Mouse (Mus musculus) erythroblast, adult 5-6 weeks (primary cell): ENCODE measurements around the gene Ube2r2. TPM values are rescaled to one million over a fixed set of nuclear protein-coding genes. Genes with fewer than 3 reads are reported as not detected.
A peak's percentile ranks its signal among the peaks of the same experiment; 100 is the strongest.

Experiments
- ATAC-seq: replicated peaks from 2 replicates; pipeline ENCODE4 v1.8.0; 2016; ENCODE audit warnings: moderate number of reproducible peaks, mild to moderate bottlenecking, moderate TSS enrichment, inconsistent platforms; ENCODE audit not compliant: poor library complexity, low FRiP score, severe bottlenecking
- total RNA-seq, 2 experiments: library from RNA; stranded (forward) in 1 of 2; stranded (reverse) in 1 of 2; fragments of 150-400 nt in 1 of 2; fragments of 200-764, 138-1000 nt in 1 of 2; gene quantifications; 2 replicates each; pipeline versions ENCODE4 v1.2.3 to v1.2.4; 2015 to 2017; ENCODE audit warnings: low replicate concordance in 2 of 2

The Ube2r2 gene
- total RNA-seq, 2 experiments from 2014 or later: 229 to 275 TPM

DNA sequence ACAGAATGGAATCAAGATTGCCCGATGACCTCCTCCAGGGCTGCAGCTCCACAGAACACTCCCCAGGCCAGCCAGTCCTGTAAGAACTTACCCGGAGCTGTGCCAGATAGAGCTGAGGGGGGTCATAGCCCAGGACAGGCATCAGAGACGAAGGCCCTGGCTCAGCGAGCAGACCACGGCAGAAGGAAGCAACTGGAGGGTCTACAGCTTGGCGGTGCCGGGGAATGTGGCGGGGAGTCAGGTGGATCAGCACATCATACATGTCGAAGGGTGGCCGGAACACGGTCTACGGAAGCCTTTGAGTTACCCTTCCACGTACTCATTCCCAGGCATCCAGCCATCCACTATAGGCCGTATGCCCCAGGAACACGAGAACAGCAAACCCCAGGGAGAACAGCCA lies 19.8 kb upstream of the Ube2r2 start:
- no peak for ATAC-seq

DNA sequence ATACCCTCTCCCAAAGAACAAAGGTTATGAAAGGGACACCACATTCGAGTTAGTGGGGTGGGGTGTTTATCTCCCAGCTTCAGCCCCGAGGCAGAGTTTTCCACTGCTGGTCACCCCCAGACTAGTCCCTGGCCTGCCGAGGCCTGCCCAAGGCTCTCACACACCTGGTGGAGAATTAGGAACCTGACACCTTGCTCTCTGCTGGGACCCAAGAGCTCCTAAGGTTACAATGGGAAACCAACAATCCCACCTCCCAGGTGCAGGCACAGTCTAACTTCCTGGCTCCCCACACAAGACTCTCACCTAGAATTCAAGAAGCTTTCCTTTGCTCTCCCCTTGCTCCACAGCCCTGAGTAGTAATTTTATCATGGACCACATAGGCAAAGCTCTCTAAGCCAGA lies 18.7 kb upstream of the Ube2r2 start:
- no peak for ATAC-seq

DNA sequence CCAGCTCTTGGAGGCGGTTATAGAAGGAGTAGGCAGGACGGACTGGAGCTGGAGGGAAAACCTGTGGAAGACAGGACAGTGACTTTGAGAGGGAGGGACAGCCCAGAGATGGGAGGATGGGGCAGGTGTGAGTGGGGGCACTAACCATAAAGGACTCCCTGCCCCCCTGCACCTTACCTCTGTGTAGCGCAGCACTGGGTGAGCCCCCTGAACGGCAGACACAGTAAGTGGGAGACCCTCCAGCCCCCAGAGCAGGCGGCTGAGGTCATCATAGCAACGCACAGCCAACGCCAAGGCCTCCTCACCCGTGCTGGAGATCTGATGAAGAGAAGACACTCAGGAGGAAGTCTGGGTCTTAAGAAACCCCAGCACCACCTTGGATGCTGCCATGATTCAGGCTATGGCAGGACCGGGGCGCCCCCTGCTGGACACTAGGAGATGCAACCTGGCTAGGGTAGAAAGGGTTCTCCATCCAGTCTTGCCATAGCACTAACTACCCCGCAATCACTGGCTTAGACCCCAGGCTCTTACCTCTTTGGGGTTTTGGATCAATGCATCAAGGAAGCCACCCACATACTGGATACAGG lies 16.7 kb upstream of the Ube2r2 start:
- ATAC-seq: peak; percentile 62

DNA sequence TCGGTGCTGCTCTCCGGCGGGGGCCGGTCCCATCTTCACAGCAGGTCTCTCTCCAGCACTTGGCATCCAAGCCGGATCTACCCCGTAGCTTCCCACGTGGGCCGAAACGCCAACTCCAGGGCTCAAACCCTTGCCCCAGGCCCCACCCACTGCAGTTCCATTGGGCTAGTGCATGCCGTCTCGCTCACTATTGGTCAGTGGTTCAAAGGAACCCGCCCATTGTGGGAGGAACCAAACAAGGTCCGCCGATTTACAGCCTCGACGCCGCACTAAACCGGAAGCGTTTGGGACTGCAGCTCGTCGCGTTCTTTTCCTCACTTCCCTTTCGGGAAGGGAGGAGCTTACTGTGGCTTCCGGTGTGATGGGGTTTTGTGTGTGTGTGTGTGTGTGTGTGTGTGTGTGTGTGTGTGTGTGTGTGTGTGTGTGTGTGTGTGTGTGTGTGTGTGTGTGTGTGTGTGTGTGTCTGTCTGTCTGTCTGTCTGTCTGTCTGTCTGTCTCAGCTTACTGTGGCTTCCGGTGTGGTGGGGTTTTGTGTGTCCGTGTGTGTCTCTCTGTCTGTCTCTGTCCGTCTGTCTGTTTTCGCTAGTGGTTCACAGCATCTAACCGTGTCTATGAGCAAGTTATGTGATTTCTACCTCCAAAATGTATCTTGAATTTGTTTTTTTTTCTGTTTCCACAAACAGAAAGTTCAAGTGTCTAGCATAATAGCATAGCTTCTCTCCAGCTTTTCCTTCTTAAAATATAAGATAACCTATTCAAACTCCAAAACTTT lies 11.2 kb upstream of the Ube2r2 start, which contains the start of gene Nol6:
Nol6 (minus strand) TSS at position 276 of the 772 bp plus-strand sequence.
- peak; percentile 97 for ATAC-seq

DNA sequence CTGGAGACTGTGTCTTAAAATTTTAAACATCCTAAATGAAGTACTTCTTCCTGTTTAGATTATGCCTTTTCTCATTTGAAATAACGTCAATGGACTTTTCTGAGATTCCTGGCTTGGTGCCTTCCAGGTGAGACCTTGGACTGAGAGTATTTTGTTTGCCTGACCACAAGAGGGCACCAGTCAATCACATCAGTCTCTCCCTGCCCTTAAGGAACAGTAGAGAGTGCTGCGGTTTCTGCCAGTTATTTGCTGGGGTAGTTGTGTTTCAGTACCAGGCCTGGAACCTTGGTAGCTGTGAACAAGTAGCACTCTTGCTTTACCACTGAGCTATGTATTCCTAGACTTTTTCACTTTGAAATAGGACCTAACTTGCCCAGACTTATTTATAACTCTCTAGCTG lies 6.1 kb upstream of the Ube2r2 start:
- peak; percentile 68 for ATAC-seq

DNA sequence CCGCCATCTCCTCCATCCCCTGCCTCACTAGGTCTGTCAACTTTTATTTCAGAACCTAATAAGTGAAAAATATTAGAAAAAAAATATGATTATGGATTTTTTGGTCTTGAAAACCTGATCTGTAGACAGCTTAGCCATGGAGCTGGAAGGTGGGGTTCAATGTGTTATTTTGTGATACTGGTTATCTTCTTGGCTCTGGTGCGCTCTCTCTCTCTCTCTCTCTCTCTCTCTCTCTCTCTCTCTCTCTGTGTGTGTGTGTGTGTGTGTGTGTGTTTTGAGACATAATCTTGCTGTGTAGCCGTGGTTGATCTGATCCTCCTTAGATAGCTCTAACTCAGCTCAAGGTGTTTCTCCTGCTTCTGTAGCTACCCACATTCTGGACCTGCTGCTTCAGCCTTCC lies 5.7 kb upstream of the Ube2r2 start:
- peak; percentile 64 for ATAC-seq

DNA sequence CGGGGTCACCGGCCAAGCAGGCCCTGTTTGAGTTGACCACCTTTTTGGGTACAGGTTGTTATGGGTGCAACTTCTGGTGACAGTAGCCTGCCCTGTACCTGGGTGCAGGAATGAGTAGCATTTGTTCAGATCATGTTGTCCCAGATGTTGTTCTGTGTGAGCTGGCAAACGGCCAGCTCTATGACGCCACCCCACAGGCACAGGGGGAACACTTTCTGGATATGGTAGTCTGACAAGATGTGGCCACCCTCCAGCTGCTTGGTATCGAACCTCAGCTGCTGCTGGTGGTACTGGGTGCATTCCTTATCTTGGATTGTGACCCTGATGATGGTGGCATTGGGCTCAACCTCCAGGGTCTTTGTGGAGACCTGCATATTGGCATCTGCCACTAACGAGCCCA lies 3.1 kb upstream of the Ube2r2 start:
- peak; percentile 27 for ATAC-seq

DNA sequence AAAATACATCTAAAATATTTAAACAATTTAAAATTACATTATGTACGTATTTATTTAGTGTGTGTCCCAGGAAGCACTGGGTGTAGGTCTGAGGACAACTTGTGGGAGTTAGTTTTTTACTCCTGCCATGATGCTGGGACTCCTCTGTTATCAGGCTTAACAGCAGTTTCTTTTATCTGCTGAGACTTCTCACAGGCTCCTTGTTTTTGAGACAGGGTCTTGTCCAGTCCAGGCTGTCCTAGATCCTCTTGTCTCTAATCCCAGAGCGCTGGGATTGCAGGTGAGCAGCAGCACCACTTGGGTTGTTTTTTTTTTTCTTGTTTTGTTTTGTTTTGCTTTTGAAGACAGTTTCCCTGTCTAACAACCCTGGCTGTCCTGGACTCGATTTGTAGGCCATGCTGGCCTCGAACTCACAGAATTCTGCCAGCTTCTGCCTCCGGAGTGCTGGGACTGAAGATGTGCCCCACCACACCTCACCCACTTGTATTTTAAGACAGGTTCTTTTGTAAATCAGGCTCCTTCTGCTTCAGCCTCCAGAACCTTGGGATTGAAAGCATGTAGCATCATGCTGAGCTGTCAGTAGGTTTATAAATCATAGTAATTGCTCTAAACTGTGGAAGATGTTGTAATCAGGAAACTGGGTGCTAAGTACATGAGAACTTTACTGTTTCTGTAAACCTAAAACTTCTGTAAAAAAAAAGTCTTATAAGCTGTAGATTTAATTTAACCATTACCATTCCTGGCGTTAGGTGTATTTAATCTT lies 1.8 kb upstream of the Ube2r2 start:
- ATAC-seq: peak; percentile 29

DNA sequence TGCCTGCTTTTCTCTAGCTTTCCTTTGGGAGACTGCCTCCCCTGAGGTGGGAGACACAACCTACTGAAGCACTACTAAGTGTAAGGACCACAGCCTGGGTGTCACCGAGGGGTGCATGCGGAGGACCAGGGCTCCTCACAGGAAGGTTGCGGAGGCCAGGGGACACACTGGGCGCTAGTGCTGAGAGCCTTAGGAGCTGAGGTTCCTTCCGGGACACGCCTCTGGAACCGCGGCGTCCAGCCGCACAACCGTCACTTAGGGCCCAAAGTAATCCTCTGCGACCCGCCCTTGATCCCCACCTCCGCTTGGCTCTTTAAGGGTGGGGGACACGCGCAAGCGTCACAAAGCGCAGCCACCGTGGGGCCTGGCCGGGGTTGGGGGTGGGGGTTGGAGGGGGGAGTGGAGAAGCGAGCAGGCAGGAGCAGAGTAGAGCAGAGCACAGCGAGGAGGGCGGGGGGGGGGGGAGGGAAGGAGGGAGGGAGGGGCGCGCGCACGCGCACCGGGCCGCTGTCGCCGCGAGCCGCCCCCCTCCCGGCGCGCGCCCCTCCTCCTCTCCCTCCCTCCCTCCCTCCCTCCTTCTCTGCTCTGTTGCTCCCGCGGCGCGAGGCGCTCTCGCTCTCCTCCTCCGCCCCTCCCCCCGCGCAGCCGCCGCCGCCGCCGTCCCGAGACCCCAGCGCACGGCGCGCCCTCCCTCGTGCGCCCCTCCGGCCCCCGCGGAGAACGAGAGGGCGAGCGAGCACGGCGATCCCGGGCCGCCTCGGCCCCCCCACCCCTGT lies 420 bp upstream of the Ube2r2 start:
- peak; percentile 42 for ATAC-seq

DNA sequence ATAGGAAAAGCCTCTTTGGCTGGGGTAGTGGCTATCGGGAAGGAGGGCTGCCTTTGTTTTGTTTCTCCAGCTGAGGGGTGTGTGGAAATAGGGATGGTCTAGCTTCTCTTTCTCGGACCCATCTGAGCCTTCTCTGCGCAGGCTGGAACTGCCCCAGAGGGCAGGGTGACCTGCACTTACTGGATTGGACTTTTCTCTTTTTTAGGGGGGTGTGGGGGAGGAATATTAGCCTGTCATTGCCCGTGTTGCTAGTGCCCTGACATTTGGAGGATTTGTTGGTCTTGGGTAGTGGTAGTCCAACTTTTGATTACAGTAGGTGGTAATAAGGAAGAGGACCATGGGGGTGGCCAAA lies 887 bp downstream of the Ube2r2 start:
- peak; percentile 34 for ATAC-seq

DNA sequence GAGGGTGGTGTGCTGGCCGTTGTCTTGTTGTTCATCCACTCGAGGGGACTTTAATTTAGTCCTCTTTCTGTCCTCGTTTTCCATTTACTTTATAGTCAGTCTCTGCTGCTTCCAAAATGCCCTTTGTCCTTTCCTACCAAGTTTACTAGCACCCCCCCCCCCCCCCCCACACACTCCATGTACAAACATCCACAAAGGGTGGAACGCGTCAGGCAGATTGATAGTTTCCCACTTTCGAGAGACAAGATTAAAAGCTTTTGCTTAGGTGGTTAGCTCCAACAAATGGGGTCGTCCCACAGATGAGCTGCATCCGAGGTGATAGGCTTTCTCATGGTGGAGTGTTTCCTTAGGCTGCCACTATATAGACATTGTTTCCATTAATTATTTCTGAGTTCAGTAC lies 1.3 kb downstream of the Ube2r2 start:
- ATAC-seq: no peak

DNA sequence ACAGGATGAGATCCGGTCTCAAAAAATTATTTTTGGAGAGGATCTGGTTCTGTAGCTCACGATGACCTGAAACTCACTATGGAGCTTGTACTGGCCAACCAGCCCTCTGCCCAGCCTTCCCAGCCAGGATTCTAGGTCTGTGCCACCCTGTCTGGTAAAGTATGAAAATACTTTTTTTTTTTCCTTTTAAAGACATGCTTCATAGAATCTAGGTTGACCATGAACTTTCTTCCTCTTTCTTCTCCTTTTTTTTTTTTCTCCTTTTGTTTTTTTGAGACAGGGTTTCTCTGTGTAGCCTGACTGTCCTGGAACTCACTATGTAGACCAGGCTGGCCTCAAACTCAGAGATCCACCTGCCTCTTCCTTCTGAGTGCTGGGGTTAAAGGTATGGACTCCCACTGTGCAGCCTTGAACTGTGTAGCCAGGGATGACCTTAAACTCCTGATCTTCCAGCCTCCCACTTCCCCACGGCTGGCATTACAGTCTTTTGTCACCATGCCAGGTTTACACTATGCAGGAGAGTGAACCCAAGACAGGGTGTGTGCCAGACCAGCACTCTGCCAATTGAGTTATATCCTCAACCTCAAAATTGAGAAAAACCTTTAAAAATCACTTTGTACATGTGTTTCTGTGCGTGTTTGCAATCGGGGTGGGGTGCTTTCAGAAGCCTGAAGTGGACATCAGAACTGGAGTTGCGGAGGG lies 4.8 kb downstream of the Ube2r2 start:
- no peak for ATAC-seq

DNA sequence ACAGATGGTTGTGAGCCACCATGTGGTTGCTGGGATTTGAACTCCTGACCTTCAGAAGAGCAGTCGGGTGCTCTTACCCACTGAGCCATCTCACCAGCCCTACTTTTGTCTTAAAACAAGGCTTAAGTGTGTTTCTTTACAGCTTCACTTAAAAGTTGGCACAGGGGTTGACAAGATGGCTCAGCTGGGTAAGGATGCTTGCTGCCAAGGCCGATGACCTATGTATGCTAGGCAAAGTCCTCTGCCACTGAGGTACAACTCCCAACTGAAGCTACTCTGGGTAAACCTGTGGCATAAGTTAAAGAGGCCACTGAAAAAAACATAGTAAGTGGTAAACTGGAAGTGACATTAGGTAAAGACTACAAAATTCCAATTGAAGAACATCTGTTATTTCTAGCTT lies 7.1 kb downstream of the Ube2r2 start:
- ATAC-seq: no peak

DNA sequence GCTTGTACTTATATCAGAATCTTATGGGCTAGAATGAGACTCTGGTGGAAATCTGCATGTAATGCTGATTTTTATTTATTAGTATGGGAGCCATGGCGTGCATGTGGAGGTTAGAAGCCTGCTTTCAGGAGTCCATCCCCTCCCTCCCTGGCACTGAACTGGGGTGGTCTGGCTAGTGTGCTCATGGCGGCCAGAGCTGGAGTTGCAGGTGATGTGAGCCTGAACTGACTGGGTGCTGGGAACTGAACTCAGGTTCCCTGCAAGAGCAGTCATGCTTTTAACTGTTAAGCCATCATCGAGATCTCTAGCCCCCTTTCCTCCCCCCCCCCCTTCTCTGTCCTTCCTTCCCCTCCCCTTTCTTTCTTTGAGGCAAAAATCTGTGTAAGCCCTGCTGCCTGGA lies 14.3 kb downstream of the Ube2r2 start:
- ATAC-seq: no peak

DNA sequence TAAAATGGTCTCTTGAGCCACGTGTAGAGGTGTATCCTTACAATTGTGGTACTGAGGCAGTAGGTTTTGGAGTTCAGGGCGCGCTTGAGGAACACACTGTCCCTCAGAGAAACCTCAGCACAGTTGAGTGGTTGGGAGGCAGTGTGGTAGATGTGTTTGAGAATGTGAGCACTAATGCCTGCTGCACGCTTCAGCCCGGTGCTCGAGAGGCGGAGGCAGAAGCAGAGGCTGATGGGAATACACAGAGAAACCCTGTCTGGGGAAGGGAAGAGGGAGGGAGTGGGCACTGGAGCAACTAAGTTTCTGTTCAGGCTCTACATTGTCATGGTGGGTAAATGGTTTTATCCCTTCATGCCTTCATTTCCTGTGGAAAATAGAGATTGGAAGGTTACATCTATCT lies 15.6 kb downstream of the Ube2r2 start:
- no peak for ATAC-seq

DNA sequence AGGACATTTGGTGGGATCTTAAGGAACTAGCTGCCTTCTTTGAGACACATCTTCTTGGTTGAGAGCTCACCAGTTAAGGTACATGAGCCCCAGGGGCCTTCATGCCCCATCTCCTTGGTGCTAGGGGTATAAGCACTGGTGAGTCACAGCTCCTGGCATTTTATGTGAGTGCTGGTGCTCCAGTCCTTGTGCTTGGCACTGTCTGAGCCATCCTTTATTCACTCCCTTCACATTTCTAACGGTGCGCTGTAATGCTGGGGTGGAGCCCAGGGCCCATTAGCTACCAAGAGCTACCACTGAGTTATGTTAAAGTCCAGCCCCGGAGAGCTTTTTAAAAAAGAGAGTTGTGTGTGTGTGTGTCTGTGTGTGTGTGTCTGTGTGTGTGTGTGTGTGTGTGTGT lies 17.6 kb downstream of the Ube2r2 start:
- ATAC-seq: peak; percentile 37

DNA sequence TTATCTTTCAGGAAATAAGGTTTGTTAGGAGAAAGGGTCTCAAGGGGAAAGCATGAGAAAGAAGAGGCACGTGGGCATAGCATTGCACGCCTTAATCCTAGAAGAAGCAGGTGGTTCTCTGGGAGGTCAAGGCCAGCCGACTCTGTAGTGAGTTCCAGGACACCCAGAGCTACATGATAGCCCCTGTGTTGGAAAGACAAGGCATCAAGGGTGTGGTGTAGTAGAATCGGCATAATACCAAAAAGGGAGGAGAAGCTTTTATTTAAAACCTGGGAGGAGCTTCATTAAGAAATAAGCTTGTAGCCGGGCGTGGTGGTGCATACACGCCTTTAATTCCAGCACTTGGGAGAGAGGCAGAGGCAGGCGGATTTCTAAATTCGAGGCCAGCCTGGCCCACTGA lies 21.4 kb downstream of the Ube2r2 start:
- no peak for ATAC-seq

DNA sequence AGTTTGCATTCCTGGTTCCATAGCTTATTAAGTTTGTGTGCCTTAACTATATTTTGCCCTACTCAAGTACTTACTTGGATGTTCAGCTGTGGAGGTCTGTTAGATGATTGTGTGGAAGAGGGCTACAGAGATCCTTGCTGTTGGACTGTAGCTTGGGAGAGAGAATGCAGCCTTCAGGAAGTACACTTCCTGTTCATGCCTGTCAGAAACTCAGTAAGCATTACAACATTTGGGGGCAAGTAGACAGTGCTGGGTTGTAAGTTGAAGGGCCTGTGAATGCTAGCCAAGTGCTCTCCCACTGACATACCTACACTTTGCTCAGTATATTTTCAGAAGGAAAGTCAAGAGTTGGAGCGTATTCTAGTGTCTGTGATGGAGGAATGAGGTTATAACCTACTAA lies 22.7 kb downstream of the Ube2r2 start:
- ATAC-seq: no peak

DNA sequence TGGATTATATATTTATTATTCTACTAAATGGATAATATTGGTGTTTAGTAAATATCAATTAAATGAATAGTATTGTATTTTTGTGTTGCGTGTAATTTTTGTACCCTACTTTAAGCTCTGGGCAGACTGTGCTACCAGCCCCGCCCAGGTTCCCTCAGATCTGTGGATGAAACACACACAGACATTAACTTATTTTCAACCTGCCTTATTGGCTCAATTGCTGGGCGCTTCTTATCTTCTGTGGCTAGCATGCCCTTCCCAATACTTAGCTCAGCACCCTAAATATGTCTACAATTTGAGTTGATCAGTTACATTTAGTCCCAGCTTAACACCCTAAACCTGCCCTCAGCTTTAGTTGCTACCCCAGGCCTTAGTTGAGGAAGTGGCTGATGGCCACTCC lies 25.7 kb downstream of the Ube2r2 start:
- ATAC-seq: peak; percentile 76

DNA sequence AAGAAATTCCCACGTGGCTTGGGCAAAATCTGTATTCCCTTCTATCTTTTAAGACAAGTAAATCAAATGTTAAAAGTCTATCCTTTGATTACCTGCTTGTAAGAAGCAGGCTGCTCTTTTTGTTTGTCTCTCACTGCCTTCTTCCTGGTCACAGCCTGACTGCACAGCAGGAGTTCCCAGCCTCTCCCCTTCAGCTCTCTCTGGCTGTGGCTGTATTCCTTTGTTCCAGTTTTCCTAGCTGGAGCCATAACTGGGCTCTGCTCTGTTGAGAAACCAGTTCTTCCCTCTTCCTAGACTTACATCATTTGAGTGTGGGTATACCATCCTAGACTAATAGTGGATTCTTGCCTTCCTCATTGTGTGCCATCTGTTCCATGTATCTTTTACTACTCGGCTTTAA lies 29.4 kb downstream of the Ube2r2 start:
- ATAC-seq: no peak
